Mouse (Mus musculus) small intestine, adult 10 weeks (tissue): ENCODE measurements around the gene Ift88. TPM values are rescaled to one million over a fixed set of nuclear protein-coding genes. Genes with fewer than 3 reads are reported as not detected.

Experiments used
- polyA plus RNA-seq: library from polyadenylated mRNA; stranded (reverse); fragments of 350-450 nt; fragmentation: Illumina TruSeq; extraction: RNeasy Lipid Tissue Mini Kit (QIAGEN cat#74804); gene quantifications from one replicate; pipeline ENCODE4 v1.2.3, GENCODE M21; 2014; ENCODE audit warnings: low replicate concordance

The Ift88 gene
- polyA plus RNA-seq = 11.5 TPM

DNA sequence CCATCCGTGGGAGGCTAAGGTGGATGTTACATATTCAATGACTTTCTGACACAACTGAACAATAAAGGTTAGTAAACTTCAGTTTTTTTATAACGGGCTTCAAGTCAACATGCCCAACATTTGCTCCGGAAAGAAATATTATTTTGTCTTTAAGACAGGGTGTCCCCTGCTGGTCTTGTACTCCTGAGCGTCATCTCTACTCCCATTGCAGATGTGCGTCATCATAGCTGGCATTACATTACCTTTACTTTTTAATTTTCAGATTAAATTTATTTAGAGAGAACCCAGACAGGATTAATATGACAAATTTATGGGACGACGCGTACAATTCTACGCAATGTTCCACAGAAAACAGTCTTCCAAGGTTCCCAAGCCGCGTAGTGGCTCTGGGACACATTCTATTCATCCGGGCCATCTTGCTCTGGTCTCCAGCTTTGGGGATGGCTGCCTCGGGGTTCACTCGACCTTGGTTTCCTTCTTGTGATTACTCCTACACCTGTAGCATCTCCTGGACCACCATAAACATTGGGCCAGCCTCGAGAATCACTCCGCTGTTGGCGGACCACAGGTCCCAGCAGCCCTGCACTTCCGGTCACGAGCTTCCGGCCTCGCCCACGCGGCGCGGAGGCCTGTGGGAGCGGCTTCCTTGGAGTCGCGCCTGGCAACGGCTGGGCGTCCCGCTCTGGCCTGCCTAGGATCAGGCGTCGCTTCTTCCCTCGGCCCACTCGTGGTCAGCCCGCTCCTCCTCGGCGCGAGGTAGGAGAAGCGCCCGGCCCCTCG, at the start of gene Ift88:
Ift88 (plus strand) TSS at position 631 of the 780 bp plus-strand sequence.

DNA sequence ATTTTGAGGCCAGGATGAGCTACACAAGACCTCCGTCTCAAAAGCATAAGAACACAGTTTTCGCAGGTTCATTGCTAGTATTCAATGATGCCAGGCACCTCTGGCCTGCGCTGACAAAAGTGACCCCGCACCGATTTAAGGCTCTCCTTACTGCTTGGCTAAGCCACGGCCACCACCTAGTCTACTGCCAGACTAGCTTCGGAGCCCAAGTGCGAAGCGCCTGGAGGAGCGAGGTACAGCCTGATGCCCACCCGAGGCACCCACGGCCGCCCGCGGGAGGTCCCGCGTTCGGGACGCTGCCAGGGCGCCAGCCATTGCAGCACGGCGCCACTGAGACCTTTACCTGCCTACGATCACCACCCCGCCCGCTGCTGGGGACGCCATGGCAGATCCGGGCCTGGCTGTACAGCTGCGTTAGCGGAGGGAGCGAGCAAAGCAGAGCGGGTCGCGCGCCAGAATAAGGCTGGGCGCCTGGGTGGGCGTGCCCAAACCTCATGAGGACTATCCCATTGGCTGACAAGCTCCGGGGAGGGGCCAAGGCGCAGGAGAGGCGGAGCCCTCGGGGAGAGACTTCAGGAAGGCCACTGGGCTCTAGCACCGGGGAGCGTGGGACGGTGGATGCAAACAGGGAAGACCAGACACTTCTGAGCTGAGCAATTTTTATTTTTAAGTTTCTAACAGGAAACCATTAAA, 25.7 kb upstream of the Ift88 start, which contains the start of gene Cryl1:
Cryl1 (minus strand) TSS at position 465 of the 693 bp plus-strand sequence.

DNA sequence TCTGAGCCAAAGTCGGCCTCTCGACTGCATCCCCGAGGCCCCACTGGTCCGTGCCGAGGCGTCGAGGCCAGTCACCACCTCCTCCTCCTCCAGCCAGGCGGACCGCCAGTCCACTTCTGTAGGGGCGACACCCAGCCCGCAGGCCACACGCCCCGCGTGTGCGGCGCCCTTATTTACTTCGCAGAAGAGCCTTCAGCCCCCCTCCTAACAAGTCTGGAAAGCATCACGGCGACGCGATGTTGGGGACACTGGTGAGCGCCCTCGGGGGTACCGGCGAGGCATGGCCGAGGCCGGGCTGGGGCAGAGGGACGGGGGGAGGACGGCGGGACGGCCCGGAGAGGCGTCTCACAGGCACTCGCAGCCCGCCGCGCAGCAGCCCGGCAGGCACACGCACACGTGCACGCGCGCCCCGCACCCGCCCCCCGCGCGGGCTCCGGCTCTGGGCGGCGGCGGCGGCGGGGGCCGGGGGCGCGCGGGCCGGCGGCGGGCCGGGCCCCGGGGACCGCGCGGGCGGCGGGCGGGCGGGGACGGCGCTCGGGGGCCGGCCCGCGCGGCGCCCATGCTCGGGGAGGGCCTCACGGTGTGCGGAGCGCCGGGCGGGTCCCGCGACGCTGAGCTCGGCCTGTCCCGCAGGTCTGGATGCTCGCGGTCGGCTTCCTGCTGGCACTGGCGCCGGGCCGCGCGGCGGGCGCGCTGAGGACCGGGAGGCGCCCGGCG, 101.0 kb downstream of the Ift88 start, which contains the start of gene Il17d:
Il17d (plus strand) TSS at position 107 of the 717 bp plus-strand sequence.

Other genes starting within 250 kb of the Ift88 start
- gene Cryl1, start 25.5 kb upstream of the Ift88 start, polyA plus RNA-seq = 50.4 TPM
- gene Il17d, start 100.7 kb downstream of the Ift88 start, polyA plus RNA-seq = 1.6 TPM
- gene Eef1akmt1, start 147.6 kb downstream of the Ift88 start, polyA plus RNA-seq = 4.5 TPM
- 15.4 TPM for gene Xpo4, start 241.4 kb downstream of the Ift88 start, polyA plus RNA-seq